Mouse (Mus musculus): ENCODE measurements at regions not wholly inside any gene's neighbourhood (a gene's known extent, or its start where the extent isn't known, plus 50 kb on each side); places are given as distances from the start of the nearest gene placed in this dataset.

DNA sequence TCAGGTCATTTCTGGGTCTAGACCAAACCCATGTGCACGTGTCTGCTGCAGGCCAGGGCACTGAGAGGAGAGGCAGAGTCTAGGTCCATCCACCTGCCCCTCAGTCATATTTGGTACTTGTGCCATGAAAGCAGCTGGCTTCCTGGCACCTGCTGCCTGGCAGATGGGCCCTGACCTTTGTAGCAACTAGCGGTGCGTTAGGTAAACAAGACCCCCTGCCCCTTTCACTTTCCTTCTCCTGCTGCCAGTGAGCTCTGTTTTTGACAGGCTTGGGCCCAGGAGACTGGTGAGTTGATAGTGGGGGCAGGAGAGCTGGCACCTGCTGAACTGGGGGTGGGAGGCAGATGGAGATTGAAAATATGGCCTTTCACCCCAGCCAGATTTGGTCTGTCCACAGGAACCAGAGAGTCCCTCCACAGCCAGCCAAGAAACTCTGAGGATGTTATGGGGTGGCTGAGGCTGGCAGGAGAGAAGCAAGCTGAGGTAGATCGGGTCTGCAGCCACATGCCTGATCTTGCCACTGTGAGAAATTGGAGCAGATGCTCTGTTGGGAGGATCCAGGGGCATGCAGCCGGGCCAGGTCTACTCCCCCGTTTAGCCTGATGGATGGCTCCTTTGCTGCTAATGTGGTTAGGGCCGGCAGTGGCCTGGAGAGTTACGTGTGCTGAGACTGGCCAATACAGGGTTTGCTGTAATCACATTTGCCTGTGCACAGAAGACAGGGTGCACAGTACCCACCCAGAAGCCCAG, 316.6 kb upstream of the 4931429L15Rik start:
- no peak for DNase-seq (ENCODE audit: low spot score in 2 of 2)

GRCm38 (mm10) chr9:46633952-46634351, 314.2 kb upstream of the 4931429L15Rik start:
- no peak for DNase-seq (ENCODE audit: low spot score in 2 of 2)

DNA sequence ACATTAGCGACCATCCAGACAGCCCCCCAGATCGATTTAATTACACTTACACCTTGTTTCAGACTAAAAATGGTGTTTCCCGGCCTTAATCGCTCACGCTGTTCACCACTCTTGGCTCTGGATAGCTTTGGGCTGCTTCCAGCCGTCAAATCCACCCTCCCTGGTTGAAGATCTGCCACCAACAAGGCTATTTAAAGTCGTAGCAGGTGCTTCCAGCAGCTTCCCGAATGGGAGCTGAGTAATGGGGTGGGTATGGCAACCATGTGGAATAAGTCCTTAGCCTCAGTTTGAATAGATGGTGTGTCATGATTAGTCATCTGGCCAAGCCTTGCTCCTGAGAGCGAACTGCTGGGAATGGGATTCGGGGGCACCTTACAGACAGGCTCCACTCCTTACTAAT, 312.8 kb upstream of the 4931429L15Rik start:
- DNase-seq (ENCODE audit: low spot score in 2 of 2), result no peak

DNA sequence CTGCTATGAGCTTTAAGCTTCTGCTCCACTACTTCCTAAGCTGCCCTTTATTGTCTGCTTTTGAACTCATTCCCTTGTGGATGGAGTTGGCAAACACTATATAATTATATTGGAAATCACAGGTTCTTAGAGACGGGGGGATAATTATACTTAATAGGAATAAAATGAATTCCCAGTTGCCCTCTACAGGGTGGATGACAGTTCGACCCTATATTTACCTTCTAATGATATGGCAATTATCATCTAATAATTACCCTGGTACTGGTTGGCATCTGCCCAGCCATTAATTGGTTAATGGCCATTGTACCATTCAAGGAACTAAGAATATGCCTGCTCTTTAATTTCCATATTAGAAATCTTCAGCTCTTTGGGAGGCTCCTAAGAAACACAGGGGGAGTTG, 302.5 kb upstream of the 4931429L15Rik start:
- no peak for DNase-seq (ENCODE audit: low spot score in 2 of 2)

- DNase-seq (ENCODE audit: low spot score in 2 of 2), result no peak
Measured at GRCm38 (mm10) chr9:46621851-46622250, 302.1 kb upstream of the 4931429L15Rik start.

- no peak for DNase-seq (ENCODE audit: low spot score in 2 of 2)
Measured at GRCm38 (mm10) chr9:46610101-46611005, 290.6 kb upstream of the 4931429L15Rik start.

GRCm38 (mm10) chr9:46608695-46609094, 288.9 kb upstream of the 4931429L15Rik start:
- DNase-seq (ENCODE audit: low spot score in 2 of 2), result no peak

- DNase-seq (ENCODE audit: low spot score in 2 of 2), result no peak
Measured at GRCm38 (mm10) chr9:46600803-46601202, 281.0 kb upstream of the 4931429L15Rik start.

DNA sequence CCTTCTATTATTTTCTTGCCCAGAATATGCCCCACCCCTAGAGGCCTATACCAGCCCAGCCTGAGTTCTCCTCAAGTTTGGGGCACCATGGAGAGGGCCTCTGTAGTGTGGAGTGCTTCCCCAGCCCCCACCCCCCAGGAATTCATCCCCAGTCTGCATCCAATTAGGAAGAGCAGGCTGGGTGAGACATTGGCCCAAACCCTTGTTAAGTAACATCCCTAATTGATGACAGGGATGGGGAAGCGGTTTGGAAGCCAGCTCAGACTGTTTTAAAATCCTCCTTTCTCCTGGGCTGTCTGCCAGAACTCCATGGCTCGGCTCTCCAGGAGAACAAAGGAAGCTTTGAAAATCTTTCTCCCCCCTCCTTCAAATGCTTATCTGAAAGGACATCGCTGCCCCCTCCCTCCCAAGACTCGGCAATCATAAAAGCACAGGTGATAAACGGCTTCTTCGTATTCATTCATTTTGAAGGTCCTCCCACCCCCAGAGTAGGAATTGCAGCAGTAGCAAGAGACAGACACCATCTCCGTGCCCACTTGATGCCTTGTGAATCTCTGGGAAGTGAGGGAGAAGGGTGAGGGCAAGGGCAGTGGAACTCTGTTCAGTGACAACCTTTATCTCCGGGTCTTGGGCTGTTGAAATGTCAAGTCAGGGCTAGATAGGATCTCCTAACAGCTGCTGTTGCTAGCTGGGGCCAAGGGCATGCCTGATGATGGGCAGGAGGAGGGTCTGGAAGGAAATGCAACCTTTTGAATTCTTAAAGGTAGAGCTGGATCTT, 280.3 kb upstream of the 4931429L15Rik start:
- peak in 1 of 2 experiments; percentile 13 for DNase-seq (ENCODE audit: low spot score in 2 of 2)

- DNase-seq (ENCODE audit: low spot score in 2 of 2), result no peak
Measured at GRCm38 (mm10) chr9:46598518-46598917, 278.7 kb upstream of the 4931429L15Rik start.

DNA sequence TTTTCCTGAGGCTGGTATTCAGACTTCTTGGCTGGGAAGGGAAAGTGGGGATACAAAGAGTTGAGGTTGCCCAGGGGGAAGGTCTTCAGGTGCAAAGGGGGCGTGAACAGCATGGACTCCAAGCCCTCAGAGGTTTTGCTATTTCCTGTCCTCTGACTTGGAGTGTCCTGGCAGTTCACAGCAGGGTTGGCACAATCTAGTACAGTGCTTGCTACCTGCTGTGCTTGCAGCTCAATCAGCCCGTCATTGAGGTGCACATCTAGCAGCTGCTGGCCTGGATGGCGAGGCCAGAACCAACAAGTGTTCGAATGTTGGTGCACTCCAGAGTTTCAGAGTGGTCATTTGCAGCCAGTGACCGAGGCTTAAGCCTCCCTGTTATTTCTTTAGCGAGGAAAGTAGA, 273.7 kb upstream of the 4931429L15Rik start:
- no peak for DNase-seq (ENCODE audit: low spot score in 2 of 2)

- no peak for DNase-seq (ENCODE audit: low spot score in 2 of 2)
Measured at GRCm38 (mm10) chr9:46592908-46593307, 273.1 kb upstream of the 4931429L15Rik start.

DNA sequence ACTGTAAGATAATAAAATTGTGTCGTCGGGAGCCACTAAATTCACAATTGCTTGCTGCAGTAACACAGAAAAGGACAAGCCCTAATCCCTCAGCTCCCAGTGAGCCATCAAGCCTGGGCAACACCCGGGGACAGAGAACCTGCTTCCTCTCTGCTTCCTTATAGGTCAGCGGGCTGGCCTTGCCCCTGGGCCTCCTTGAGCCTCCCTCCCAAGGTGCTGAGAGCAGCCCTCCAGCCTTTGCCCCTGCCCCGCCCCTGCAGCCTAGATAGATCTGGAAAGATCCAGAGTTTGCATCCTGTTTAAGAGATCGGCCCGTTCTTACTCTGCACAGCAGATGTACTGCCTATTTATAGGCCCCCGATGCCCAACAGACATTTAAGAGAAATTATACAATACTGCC, 267.0 kb upstream of the 4931429L15Rik start:
- no peak for DNase-seq (ENCODE audit: low spot score in 2 of 2)

DNA sequence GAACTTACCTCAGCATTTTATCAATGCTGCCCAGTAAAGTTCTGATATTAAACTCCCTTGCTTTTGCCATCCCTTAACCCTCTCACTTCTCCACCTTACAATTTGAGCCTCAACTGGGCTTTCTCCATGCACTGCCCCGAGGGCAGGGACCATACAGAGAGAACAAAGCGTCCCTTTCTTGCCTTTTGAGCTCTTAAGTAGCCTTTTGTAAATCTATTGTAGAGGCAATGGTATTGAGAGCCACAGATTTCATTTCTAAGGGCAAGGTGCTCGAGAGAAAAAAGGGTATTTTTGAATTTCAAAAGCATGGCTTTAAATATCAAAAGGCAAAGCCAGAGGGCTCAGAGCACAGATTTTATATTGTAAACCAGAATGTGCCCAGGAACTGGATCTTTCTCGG, 262.1 kb upstream of the 4931429L15Rik start:
- no peak for DNase-seq (ENCODE audit: low spot score in 2 of 2)

- no peak for DNase-seq (ENCODE audit: low spot score in 2 of 2)
Measured at GRCm38 (mm10) chr9:46562301-46562700, 242.5 kb upstream of the 4931429L15Rik start.

- no peak for DNase-seq (ENCODE audit: low spot score in 2 of 2)
Measured at GRCm38 (mm10) chr9:46558481-46558880, 238.7 kb upstream of the 4931429L15Rik start.

DNA sequence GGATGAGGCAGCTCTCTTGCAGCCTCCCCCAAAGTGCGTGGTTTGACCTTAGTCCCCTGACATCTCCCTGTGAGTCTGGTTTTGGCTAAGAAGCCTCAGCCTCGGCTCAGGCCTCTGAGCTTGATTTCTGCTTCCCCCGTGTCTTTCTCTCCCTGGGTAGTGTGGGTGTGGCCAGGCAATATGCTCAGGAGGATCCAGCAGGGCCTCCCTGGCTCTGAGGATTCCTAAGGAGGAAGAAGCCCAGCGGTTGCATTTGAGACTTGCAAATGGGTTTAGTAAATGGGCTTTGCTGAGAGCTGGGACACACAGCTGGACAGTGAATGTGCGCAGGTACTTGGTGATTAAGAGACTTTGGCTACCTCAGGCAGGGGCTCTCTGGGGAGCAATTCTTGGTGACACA, 238.0 kb upstream of the 4931429L15Rik start:
- no peak for DNase-seq (ENCODE audit: low spot score in 2 of 2)

DNA sequence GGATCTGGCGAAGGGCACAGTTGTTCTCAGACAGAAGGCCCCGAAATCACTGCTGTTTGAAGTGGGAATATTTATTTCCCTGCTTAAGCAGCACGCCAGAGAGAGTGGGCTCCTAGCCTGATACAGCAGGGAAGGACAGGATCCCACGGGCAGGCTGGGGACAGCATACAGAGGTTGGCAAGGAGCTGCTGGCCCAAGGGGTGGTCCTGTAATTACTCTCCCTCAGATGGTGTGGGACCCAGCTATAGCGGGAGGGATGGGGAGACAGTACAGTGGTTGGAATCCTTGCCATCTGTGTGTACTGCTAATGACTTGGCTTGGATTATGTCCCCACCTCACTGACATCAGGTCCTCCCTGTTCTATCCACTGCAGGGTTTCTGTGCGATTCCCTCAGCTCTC, 235.4 kb upstream of the 4931429L15Rik start:
- no peak for DNase-seq (ENCODE audit: low spot score in 2 of 2)

DNA sequence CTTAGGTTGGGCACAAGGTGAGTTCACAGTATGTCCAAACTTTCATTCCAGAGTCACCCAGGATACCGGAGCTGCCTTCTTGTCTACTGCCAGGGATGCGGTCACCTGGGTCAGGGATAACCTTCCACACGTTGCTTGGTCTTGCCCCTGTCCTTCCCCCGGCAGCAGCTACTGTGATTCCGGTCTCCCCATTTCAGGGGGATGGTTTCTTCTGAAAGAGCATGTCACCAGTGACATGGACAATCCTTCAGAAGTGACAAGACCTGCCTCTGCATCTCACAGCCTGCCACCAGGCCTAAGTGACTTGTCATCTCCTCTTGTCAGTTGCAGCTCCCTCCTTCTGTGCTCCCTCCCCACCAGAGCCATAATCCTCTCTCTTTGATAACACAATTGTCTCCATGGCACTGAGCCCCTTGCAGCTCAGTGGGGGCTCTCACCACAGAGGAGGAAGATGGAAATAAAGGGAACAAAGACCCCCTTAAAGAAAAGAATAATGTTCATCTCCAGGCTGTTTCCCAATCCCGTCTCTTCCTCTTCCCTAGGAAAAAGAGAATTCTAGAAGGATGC, 234.9 kb upstream of the 4931429L15Rik start:
- no peak for DNase-seq (ENCODE audit: low spot score in 2 of 2)

- no peak for DNase-seq (ENCODE audit: low spot score in 2 of 2)
Measured at GRCm38 (mm10) chr9:46549416-46549815, 229.6 kb upstream of the 4931429L15Rik start.

GRCm38 (mm10) chr9:46544326-46544725, 224.5 kb upstream of the 4931429L15Rik start:
- no peak for DNase-seq (ENCODE audit: low spot score in 2 of 2)

Data from gastrocnemius, postnatal 4 days (tissue).